9 mouse cellular contexts compared by ENCODE assay signal in genomic region chr11:109902616-109903598, GRCm38 (mm10).
DNase-seq lines count a peak whose midpoint lies in the region; ATAC-seq lines count a peak whose summit lies in the region.
"Had no signal": no experiment of that assay in that cellular context is flagged by ENCODE, and none has a peak within 500 bp of the region (broad histone marks: within the 10 kb centered on the region; RNA-seq: fewer than 3 reads in every experiment).

No protein-coding gene starts in this region.

- ATAC-seq in embryonic facial prominence, embryonic 11.5 days (replicated peaks; ENCODE audit: insufficient number of reproducible peaks, low FRiP score, low TSS enrichment, low read depth) = no peak; the same call in 1 of the 2 replicates
- no peak; the same call in 1 of the 2 replicates for ATAC-seq in limb, embryonic 12.5 days (ENCODE audit: insufficient number of reproducible peaks, insufficient read depth, low FRiP score, low TSS enrichment, low read depth)

- DNase-seq in layer of hippocampus, adult 11-12 months (ENCODE audit: low spot score) = peak; percentile 24
- DNase-seq in layer of hippocampus, postnatal 10 days (ENCODE audit: low spot score in 2 of 2) = no peak
- DNase-seq in R1 (ENCODE audit: low read depth, low spot score) (peak; percentile 80), liver (no peak)
- DNase-seq in embryonic facial prominence, embryonic 11.5 days (ENCODE audit: low spot score) = peak; percentile 91
- no peak for DNase-seq in urinary bladder, adult 18-20 months (ENCODE audit: low spot score in 2 of 2)
- no peak for DNase-seq in ovary, adult 18-20 months (ENCODE audit: low spot score)

- no peaks in the 10 kb centered on the region for H3K9me3 ChIP-seq in embryonic facial prominence, embryonic 11.5 days (replicated peaks; ENCODE audit: control insufficient read depth, low read length)
- no peaks in the 10 kb centered on the region for H3K9me3 ChIP-seq in limb, embryonic 12.5 days
- H3K9me3 ChIP-seq: midbrain, embryonic 10.5 days had no signal

- H3K27me3 ChIP-seq in embryonic facial prominence, embryonic 11.5 days (ENCODE audit: control insufficient read depth, insufficient read depth, low read length) = no peaks in the 10 kb centered on the region
- H3K27me3 ChIP-seq in limb, embryonic 12.5 days = no peaks in the 10 kb centered on the region

- no peak overlapping the region for H3K4me2 ChIP-seq in embryonic facial prominence, embryonic 11.5 days (ENCODE audit: low read depth, low read length)
- H3K4me2 ChIP-seq in limb, embryonic 12.5 days = no peak overlapping the region

- H3K9ac ChIP-seq in embryonic facial prominence, embryonic 11.5 days (replicated peaks; ENCODE audit: low read length) = no peak overlapping the region
- H3K9ac ChIP-seq in limb, embryonic 12.5 days (replicated peaks) = no peak overlapping the region

- H3K4me3 ChIP-seq in embryonic facial prominence, embryonic 11.5 days (ENCODE audit: low read depth, low read length) = no peak overlapping the region
- H3K4me3 ChIP-seq in limb, embryonic 12.5 days (replicated peaks) = no peak overlapping the region
- H3K4me3 ChIP-seq: midbrain, embryonic 10.5 days had no signal

- H3K36me3 ChIP-seq in embryonic facial prominence, embryonic 11.5 days (replicated peaks; ENCODE audit: control insufficient read depth, insufficient read depth, low read depth, low read length) = no peaks in the 10 kb centered on the region
- H3K36me3 ChIP-seq in limb, embryonic 12.5 days = no peaks in the 10 kb centered on the region
- H3K36me3 ChIP-seq: midbrain, embryonic 10.5 days had no signal

- no peaks in the 10 kb centered on the region for H3K4me1 ChIP-seq in embryonic facial prominence, embryonic 11.5 days (ENCODE audit: control insufficient read depth, insufficient read depth, low read length)
- peaks cover 23% of the 10 kb centered on the region for H3K4me1 ChIP-seq in limb, embryonic 12.5 days (replicated peaks)
- H3K4me1 ChIP-seq: midbrain, embryonic 10.5 days had no signal

- WGBS in embryonic facial prominence, embryonic 11.5 days = 29% methylated on average over 6 of the region's 6 CpGs
- WGBS in limb, embryonic 12.5 days = 20% methylated on average over 6 of the region's 6 CpGs

- no peak overlapping the region; the same call in 1 of the 2 replicates for H3K27ac ChIP-seq in embryonic facial prominence, embryonic 11.5 days (replicated peaks; ENCODE audit: low read depth, low read length)
- peak overlapping the region; percentile 77 for H3K27ac ChIP-seq in limb, embryonic 12.5 days
- H3K27ac ChIP-seq: midbrain, embryonic 10.5 days had no signal

Comparison
In these comparisons a context has a peak if more than half of its experiments do, and no peak if none do; other contexts are left out.
1. DNase-seq: peak in layer of hippocampus, adult 11-12 months (single experiment), R1 (single experiment) and embryonic facial prominence, embryonic 11.5 days (single experiment); none in layer of hippocampus, postnatal 10 days (0 of 2), urinary bladder, adult 18-20 months (0 of 2), ovary, adult 18-20 months (single experiment) and liver (single experiment).